Mouse (Mus musculus) monocyte, adult 5-6 weeks (primary cell): ENCODE measurements around the gene Prickle2. TPM values are rescaled to one million over a fixed set of nuclear protein-coding genes. Genes with fewer than 3 reads are reported as not detected.

Experiments
- ATAC-seq: fragments of 153-309, 156-312 bp; replicated peaks from 2 replicates; pipeline ENCODE4 v1.8.0; 2017; ENCODE audit warnings: mild to moderate bottlenecking; ENCODE audit not compliant: low TSS enrichment, insufficient number of reproducible peaks, severe bottlenecking, poor library complexity, low FRiP score
- total RNA-seq: library from RNA; stranded (forward); fragments of 200-1000, 200-491, 200-594 nt; gene quantifications from 3 replicates; pipeline ENCODE4 v1.2.3, GENCODE M21; 2017

Gene Prickle2
- total RNA-seq, 1 experiment from 2014 or later: not detected

- no peak for ATAC-seq
These were observed 285.8 kb downstream of the Prickle2 start for GRCm38 (mm10) chr6:92420106-92420505.

GRCm38 (mm10) chr6:92415405-92415755 lies 290.6 kb downstream of the Prickle2 start:
- no peak for ATAC-seq

GRCm38 (mm10) chr6:92414478-92415404 lies 291.2 kb downstream of the Prickle2 start:
- no peak for ATAC-seq

- no peak for ATAC-seq
These were observed 292.0 kb downstream of the Prickle2 start for GRCm38 (mm10) chr6:92413982-92414381.

GRCm38 (mm10) chr6:92409788-92410187 lies 296.2 kb downstream of the Prickle2 start:
- no peak for ATAC-seq

- ATAC-seq: no peak
These were observed 298.7 kb downstream of the Prickle2 start for GRCm38 (mm10) chr6:92407259-92407658.

- ATAC-seq: no peak
These were observed 300.4 kb downstream of the Prickle2 start for GRCm38 (mm10) chr6:92405571-92405970.

GRCm38 (mm10) chr6:92397876-92398275 lies 308.1 kb downstream of the Prickle2 start:
- ATAC-seq: no peak

- no peak for ATAC-seq
These were observed 310.4 kb downstream of the Prickle2 start for GRCm38 (mm10) chr6:92395556-92395955.

GRCm38 (mm10) chr6:92395143-92395542 lies 310.8 kb downstream of the Prickle2 start:
- no peak for ATAC-seq

- no peak for ATAC-seq
These were observed 311.3 kb downstream of the Prickle2 start for GRCm38 (mm10) chr6:92394628-92395027.

- no peak for ATAC-seq
These were observed 315.6 kb downstream of the Prickle2 start for GRCm38 (mm10) chr6:92390321-92390720.

- no peak for ATAC-seq
These were observed 317.3 kb downstream of the Prickle2 start for GRCm38 (mm10) chr6:92388681-92389080.

GRCm38 (mm10) chr6:92383196-92383782 lies 322.7 kb downstream of the Prickle2 start:
- no peak for ATAC-seq

GRCm38 (mm10) chr6:92381085-92381484 lies 324.9 kb downstream of the Prickle2 start:
- ATAC-seq: no peak

GRCm38 (mm10) chr6:92374826-92375225 lies 331.1 kb downstream of the Prickle2 start:
- no peak for ATAC-seq

GRCm38 (mm10) chr6:92370896-92371295 lies 335.1 kb downstream of the Prickle2 start:
- ATAC-seq: no peak

GRCm38 (mm10) chr6:92347278-92348028 lies 358.5 kb downstream of the Prickle2 start:
- ATAC-seq: no peak

- no peak for ATAC-seq
These were observed 359.2 kb downstream of the Prickle2 start for GRCm38 (mm10) chr6:92346729-92347128.
